Mouse (Mus musculus): ENCODE results near the gene Usp5.
"Not testable (repeated sequence)": the region's sequence is repeated elsewhere in the genome, so short reads cannot be mapped to it uniquely, and the experiment has no call there.

The Usp5 gene

GRCm38 (mm10) chr6:124811701-124812560 lies 17.4 kb downstream of the Usp5 start:
- in situ Hi-C loops (cut with MboI), result no loop called here

- in situ Hi-C loops (cut with MboI), result no loop called here
Observed at GRCm38 (mm10) chr6:124811403-124811665, 17.9 kb downstream of the Usp5 start.

GRCm38 (mm10) chr6:124810566-124811402 lies 18.5 kb downstream of the Usp5 start:
- in situ Hi-C loops (cut with MboI), result not testable (repeated sequence)

- in situ Hi-C loops (cut with MboI), result no loop called here
Observed at GRCm38 (mm10) chr6:124809775-124810538, 19.3 kb downstream of the Usp5 start.

GRCm38 (mm10) chr6:124809052-124809774 lies 20.1 kb downstream of the Usp5 start:
- in situ Hi-C loops (cut with MboI), result no loop called here

- in situ Hi-C loops (cut with MboI), result no loop called here
Observed at GRCm38 (mm10) chr6:124808358-124809012, 20.8 kb downstream of the Usp5 start, which contains the start of gene Spsb2. Gene Spsb2, plus strand, starts transcription at chr6:124808661.

GRCm38 (mm10) chr6:124807986-124808357 lies 21.3 kb downstream of the Usp5 start:
- in situ Hi-C loops (cut with MboI), result no loop called here

- in situ Hi-C loops (cut with MboI), result no loop called here
Observed at GRCm38 (mm10) chr6:124807366-124807765, 21.9 kb downstream of the Usp5 start.

- in situ Hi-C loops (cut with MboI), result no loop called here
Observed at GRCm38 (mm10) chr6:124806446-124807140, 22.7 kb downstream of the Usp5 start.

GRCm38 (mm10) chr6:124805341-124806321 lies 23.7 kb downstream of the Usp5 start:
- in situ Hi-C loops (cut with MboI), result no loop called here

GRCm38 (mm10) chr6:124804341-124804740 lies 24.9 kb downstream of the Usp5 start:
- in situ Hi-C loops (cut with MboI), result no loop called here

GRCm38 (mm10) chr6:124803691-124804090 lies 25.6 kb downstream of the Usp5 start:
- in situ Hi-C loops (cut with MboI), result not testable (repeated sequence)

- in situ Hi-C loops (cut with MboI), result no loop called here
Observed at GRCm38 (mm10) chr6:124803061-124803460, 26.2 kb downstream of the Usp5 start.

GRCm38 (mm10) chr6:124802400-124802799 lies 26.9 kb downstream of the Usp5 start:
- in situ Hi-C loops (cut with MboI), result not testable (repeated sequence)

GRCm38 (mm10) chr6:124796200-124796599 lies 33.1 kb downstream of the Usp5 start:
- in situ Hi-C loops (cut with MboI), result no loop called here

GRCm38 (mm10) chr6:124795781-124796180 lies 33.5 kb downstream of the Usp5 start:
- in situ Hi-C loops (cut with MboI), result no loop called here

GRCm38 (mm10) chr6:124791911-124792310 lies 37.4 kb downstream of the Usp5 start:
- in situ Hi-C loops (cut with MboI), result no loop called here

- in situ Hi-C loops (cut with MboI), result no loop called here
Observed at GRCm38 (mm10) chr6:124790121-124790520, 39.2 kb downstream of the Usp5 start.

- in situ Hi-C loops (cut with MboI), result no loop called here
Observed at GRCm38 (mm10) chr6:124789519-124789918, 39.8 kb downstream of the Usp5 start.
